Mouse (Mus musculus) lung, adult 2 months (tissue): ENCODE data around the gene Nlk.

Source experiments
- CTCF ChIP-seq: fragments of 200-500 bp; IDR thresholded peaks from 2 replicates; pipeline ENCODE4 v1.5.1; 2011; ENCODE audit warnings: mild to moderate bottlenecking, low read length, control low read depth; ENCODE audit not compliant: insufficient read depth
- POLR2A ChIP-seq: fragments of 200-500 bp; IDR thresholded peaks from 2 replicates; pipeline ENCODE4 v1.6.1; 2011; ENCODE audit warnings: low read depth, mild to moderate bottlenecking, control low read depth, low read length, borderline replicate concordance; ENCODE audit errors: extremely low read depth

DNA sequence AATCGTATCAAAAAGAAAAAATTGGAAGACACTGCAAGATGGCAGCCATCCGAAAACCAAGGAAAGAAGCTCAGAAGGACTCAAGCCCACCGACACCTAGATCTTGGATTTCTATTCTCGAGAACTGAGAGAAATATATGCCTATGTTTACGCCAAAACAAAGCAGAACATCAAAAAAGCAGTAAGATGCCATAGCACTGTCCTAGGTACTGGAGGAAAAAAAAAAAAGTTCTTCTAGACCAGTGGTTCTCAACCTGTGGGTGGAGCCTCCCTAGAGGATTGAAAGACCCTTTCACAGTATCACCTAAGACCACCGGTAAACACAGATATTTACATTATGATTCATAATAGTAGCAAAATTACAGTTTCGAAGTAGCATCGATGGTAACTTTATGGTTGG lies 3.9 kb downstream of the Nlk start:
- no peak for TF ChIP-seq CTCF
- TF ChIP-seq POLR2A, result no peak
